Mouse (Mus musculus) neutrophil, adult 65 days (primary cell): ENCODE data around the gene Psmd8. TPM values are rescaled to one million over a fixed set of nuclear protein-coding genes. Genes with fewer than 3 reads are reported as not detected.

ENCODE experiments used
- total RNA-seq: library from RNA; stranded (reverse); gene quantifications from 2 replicates; pipeline ENCODE4 v1.2.4, GENCODE M21; 2023

Gene Psmd8
- 151 and 171 TPM in 2 replicates for total RNA-seq

DNA sequence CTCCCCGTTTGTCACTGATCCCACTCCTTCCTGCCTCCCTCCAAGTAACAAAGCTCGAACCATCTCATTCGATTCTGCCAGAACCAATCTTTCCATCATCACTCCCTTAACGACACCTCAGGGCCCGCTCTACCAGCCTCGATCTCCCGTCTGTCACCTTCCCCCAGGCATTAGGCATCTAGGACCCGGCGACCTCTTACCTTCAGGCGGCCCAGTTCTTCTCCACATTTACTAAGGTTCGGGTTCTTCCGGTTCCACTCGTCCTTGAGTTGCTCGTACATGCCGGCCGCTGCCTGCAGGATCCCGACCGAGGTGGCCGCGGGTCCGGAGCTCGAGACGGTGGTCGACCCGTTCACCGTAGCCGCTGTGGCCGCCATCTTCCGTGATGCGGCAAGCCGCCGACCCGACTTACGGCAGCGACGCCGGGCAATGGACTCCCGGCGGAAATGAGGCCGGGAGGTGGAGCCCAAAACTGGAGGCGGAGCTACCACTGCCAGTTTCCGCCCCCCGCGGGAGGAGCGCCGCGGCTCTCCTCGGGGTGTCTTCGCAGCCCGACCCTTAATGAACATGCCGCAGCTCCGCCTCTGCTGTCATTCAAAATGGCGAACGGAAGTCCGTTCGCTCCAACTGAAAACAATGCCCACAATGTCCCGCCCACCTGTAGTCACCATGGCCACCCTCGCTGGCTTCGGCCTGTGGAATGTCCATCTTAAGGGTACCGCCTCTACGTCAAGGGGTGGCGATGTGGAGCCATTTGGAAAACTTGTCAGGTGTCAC lies at the start of gene Psmd8:
TSS of gene Psmd8 (minus strand) at position 625 of the 777 bp plus-strand sequence.

GRCm38 (mm10) chr7:29213675-29214082 lies 33.2 kb upstream of the Psmd8 start, which contains the start of gene Catsperg1:
Gene Catsperg1 (minus strand): TSS chr7:29214035.

GRCm38 (mm10) chr7:29170066-29170754 lies 10.3 kb downstream of the Psmd8 start, which contains the start of the genes Ggn and Spred3:
Gene Ggn (plus strand): TSS chr7:29170210.
Gene Spred3 (minus strand): TSS chr7:29170411.

DNA sequence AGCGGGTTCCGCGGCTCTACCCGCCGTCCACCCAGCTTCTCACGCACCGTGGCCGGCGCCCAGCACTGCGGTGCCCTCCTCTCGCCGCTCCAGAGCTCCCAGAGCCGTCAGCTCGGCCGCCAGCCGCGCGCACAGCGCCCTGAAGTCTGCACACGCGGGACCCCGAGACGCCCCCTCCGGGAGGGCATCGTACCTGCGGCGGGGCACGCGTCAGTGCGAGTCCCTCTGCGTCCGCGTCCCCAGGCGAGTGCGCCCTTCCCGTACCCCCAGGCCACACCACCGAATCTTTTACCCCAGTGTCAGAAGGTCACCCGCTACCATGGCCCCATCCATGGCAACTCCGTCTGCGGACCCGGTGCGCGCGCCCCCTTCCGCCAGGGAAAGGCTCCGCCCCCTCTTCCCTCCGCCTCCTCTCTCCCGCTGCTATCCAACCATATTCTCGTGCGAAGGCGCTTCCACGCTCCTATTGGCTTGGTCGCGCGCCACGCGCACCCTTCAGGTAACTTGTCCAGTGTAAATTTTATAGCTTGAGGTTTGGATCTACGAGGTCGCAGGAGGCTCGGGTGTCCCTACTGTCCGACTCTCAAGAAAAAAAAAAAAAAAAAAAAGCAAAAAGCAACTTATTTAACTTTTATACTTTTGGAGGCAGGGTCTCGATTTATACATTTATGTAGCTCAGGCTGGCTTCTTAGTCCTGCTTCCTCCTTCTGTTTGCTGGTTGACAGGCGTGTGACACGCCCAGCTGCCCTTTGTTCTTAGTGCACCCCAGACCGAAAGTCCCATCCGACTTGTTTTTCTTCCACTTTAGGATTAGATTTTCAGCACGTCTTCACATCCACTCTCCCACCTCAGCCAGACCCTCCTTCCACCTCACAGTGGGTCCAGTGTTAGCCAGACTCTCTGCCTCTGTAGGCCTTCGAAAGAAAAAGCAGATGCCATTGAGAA lies 24.4 kb downstream of the Psmd8 start, which contains the start of gene Fam98c:
TSS of gene Fam98c (minus strand) at position 397 of the 945 bp plus-strand sequence.

GRCm38 (mm10) chr7:29134693-29135386 lies 45.7 kb downstream of the Psmd8 start, which contains the start of gene Rasgrp4:
Gene Rasgrp4 (plus strand): TSS chr7:29134851.

DNA sequence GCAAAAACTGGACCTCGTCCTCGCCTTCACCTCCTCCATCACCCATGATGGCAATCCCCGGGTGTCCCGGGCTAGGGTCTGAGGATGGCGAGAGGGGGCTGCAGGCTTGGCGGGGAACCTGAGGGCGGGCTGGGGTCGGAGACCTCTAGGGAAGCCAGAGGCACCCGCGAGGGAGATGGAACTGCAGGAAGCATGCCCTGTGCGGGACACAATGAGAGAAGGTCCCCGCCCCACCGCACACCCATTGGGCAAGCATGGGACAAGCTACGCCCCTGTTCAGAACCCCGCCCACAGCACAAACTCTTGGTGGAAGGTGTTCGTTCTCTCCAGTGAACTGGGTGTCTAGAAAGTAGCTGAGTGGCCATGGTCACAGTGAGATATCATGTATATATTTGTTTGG lies 55.5 kb downstream of the Psmd8 start, which contains the start of gene Ryr1:
TSS of gene Ryr1 (minus strand) at position 210 of the 400 bp plus-strand sequence.

Other genes starting within 250 kb of the Psmd8 start
- 112 and 115 TPM in 2 replicates for gene Actn4, start 218.4 kb downstream of the Psmd8 start, total RNA-seq
- gene Eif3k, start 198.8 kb downstream of the Psmd8 start, total RNA-seq = 140 and 154 TPM in 2 replicates
- 31.5 and 32.6 TPM in 2 replicates for gene Map4k1, start 198.7 kb downstream of the Psmd8 start, total RNA-seq
- gene Ryr1, start 55.5 kb downstream of the Psmd8 start, total RNA-seq = 0.18 and 0.19 TPM in 2 replicates
- 319 and 346 TPM in 2 replicates for gene Rasgrp4, start 45.9 kb downstream of the Psmd8 start, total RNA-seq
- 11.4 and 17.5 TPM in 2 replicates for gene Fam98c, start 24.5 kb downstream of the Psmd8 start, total RNA-seq
- gene Ggn, start 10.5 kb downstream of the Psmd8 start, total RNA-seq = 0.36 TPM in 1 of 2 replicates, not detected in the other
- 1.2 and 2.6 TPM in 2 replicates for gene Spred3, start 10.3 kb downstream of the Psmd8 start, total RNA-seq
- gene Catsperg1, start 33.3 kb upstream of the Psmd8 start, total RNA-seq = 0.91 and 1.5 TPM in 2 replicates
- gene Kcnk6, start 51.8 kb upstream of the Psmd8 start, total RNA-seq = 5.5 and 7.0 TPM in 2 replicates
- gene Yif1b, start 57.6 kb upstream of the Psmd8 start, total RNA-seq = 13.2 and 15.8 TPM in 2 replicates
- gene 2200002D01Rik, start 67.8 kb upstream of the Psmd8 start, total RNA-seq = not detected in 2 replicates
- 17.1 and 21.7 TPM in 2 replicates for gene Spint2, start 101.2 kb upstream of the Psmd8 start, total RNA-seq
- gene Ppp1r14a, start 108.6 kb upstream of the Psmd8 start, total RNA-seq = not detected in 2 replicates
- not detected in 2 replicates for gene Dpf1, start 123.2 kb upstream of the Psmd8 start, total RNA-seq